24 mouse cellular contexts compared by ENCODE assay signal in genomic region chr5:6298571-6298970, GRCm38 (mm10).
"Had no signal": no experiment of that assay in that cellular context is flagged by ENCODE, and none has a peak within 500 bp of the region (broad histone marks: within the 10 kb centered on the region; RNA-seq: fewer than 3 reads in every experiment).

No protein-coding gene starts in this region.

- H3K4me3 ChIP-seq: gastrocnemius, adult 2 months; heart, embryonic 10.5 days; heart, embryonic 12.5 days; hindbrain, embryonic 10.5 days; hindbrain, embryonic 12.5 days; intestine, embryonic 15.5 days; layer of hippocampus, adult 2 months; left cerebral cortex, adult 2 months; limb, embryonic 10.5 days; limb, embryonic 12.5 days; liver, embryonic 13.5 days; liver, embryonic 15.5 days had no signal

- H3K27ac ChIP-seq: gastrocnemius, adult 2 months; heart, embryonic 10.5 days; hindbrain, embryonic 10.5 days; hindbrain, embryonic 12.5 days; hindbrain, embryonic 14.5 days; intestine, embryonic 15.5 days; layer of hippocampus, adult 2 months; left cerebral cortex, adult 2 months; limb, embryonic 10.5 days; limb, embryonic 12.5 days; liver, embryonic 13.5 days; liver, embryonic 15.5 days had no signal

- H3K9me3 ChIP-seq: heart, embryonic 10.5 days; heart, embryonic 12.5 days; hindbrain, embryonic 10.5 days; hindbrain, embryonic 12.5 days; intestine, embryonic 15.5 days; limb, embryonic 10.5 days; limb, embryonic 12.5 days; liver, embryonic 13.5 days; liver, embryonic 15.5 days had no signal

- H3K4me1 ChIP-seq: heart, embryonic 10.5 days; heart, embryonic 12.5 days; hindbrain, embryonic 10.5 days; hindbrain, embryonic 12.5 days; intestine, embryonic 15.5 days; limb, embryonic 10.5 days; limb, embryonic 12.5 days; liver, embryonic 13.5 days; liver, embryonic 15.5 days had no signal

- H3K36me3 ChIP-seq: heart, embryonic 10.5 days; heart, embryonic 12.5 days; hindbrain, embryonic 10.5 days; hindbrain, embryonic 12.5 days; intestine, embryonic 15.5 days; limb, embryonic 10.5 days; limb, embryonic 12.5 days; liver, embryonic 13.5 days; liver, embryonic 15.5 days had no signal

- H3K9ac ChIP-seq: heart, embryonic 12.5 days; hindbrain, embryonic 12.5 days; hindbrain, embryonic 14.5 days; intestine, embryonic 15.5 days; limb, embryonic 12.5 days; liver, embryonic 13.5 days; liver, embryonic 15.5 days had no signal

- DNase-seq: gastrocnemius, adult 2 months; gastrocnemius, postnatal 10 days; gastrocnemius, postnatal 25 days; heart, adult 18-20 months; heart, postnatal 10 days; heart, postnatal 4 days; kidney, adult 18-20 months; kidney, adult 8-10 months; kidney, postnatal 10 days; kidney, postnatal 25 days; kidney, postnatal 4 days; liver; liver, embryonic 13.5 days had no signal
